Mouse (Mus musculus) lung, adult 2 months (tissue): Measurements from ENCODE around the gene Tph2. TPM values are rescaled to one million over a fixed set of nuclear protein-coding genes. Genes with fewer than 3 reads are reported as not detected.
A peak's percentile ranks its signal among the peaks of the same experiment; 100 is the strongest.

ENCODE experiments used
- DNase-seq: peaks from one replicate; pipeline ENCODE4 v3.0.0; 2022
- H3K4me1 ChIP-seq: fragments of 200-500 bp; 2 replicates; pipeline ENCODE4 v1.6.1; 2011; ENCODE audit warnings: low read length; ENCODE audit not compliant: control insufficient read depth, insufficient read depth
- H3K4me3 ChIP-seq: fragments of 200-500 bp; replicated peaks from 2 replicates; pipeline ENCODE3; 2011; ENCODE audit warnings: low read depth, mild to moderate bottlenecking, control low read depth, low read length; ENCODE audit errors: extremely low read depth
- CTCF ChIP-seq: fragments of 200-500 bp; IDR thresholded peaks from 2 replicates; pipeline ENCODE4 v1.5.1; 2011; ENCODE audit warnings: mild to moderate bottlenecking, low read length, control low read depth; ENCODE audit not compliant: insufficient read depth
- POLR2A ChIP-seq: fragments of 200-500 bp; IDR thresholded peaks from 2 replicates; pipeline ENCODE4 v1.6.1; 2011; ENCODE audit warnings: low read depth, mild to moderate bottlenecking, control low read depth, low read length, borderline replicate concordance; ENCODE audit errors: extremely low read depth
- WGBS: fragments of 180-500 bp; shearing (Covaris S2); methylation state at CpG from one replicate; pipeline ENCODE4 v1.1.7; 2018; 5-methylcytosine and 5-hydroxymethylcytosine counted together
- polyA plus RNA-seq: library from polyadenylated mRNA; depleted of rRNA; stranded (reverse); fragments of >200 nt; gene quantifications from 2 replicates; pipeline ENCODE4 v1.2.3, GENCODE M21; 2012

The Tph2 gene
- polyA plus RNA-seq, 1 experiment = not detected

GRCm38 (mm10) chr10:115097163-115097562, 87.7 kb downstream of the Tph2 start:
- WGBS = 13% methylated on average over 5 of the region's 5 CpGs
- no peak overlapping the region for H3K4me3 ChIP-seq
- no peak for DNase-seq
- no peaks in the 10 kb centered on the region for H3K4me1 ChIP-seq
- TF ChIP-seq POLR2A (no peak), CTCF (peak; percentile 16; the same call in 1 of the 2 replicates)

- no peak for DNase-seq
- Histone ChIP-seq H3K4me1 (no peaks in the 10 kb centered on the region), H3K4me3 (no peak overlapping the region)
- 57% methylated on average over 1 of the region's 1 CpGs for WGBS
- no peak for TF ChIP-seq POLR2A
Observed at GRCm38 (mm10) chr10:115096191-115096590, 88.6 kb downstream of the Tph2 start.

GRCm38 (mm10) chr10:115078232-115078631, 106.6 kb downstream of the Tph2 start:
- H3K4me1 ChIP-seq = no peaks in the 10 kb centered on the region
- no peak overlapping the region for H3K4me3 ChIP-seq
- WGBS = 66% methylated on average over 3 of the region's 3 CpGs
- DNase-seq = no peak
- TF ChIP-seq CTCF (no peak), POLR2A (no peak)

GRCm38 (mm10) chr10:115069123-115069911, 115.5 kb downstream of the Tph2 start:
- TF ChIP-seq CTCF (no peak), POLR2A (no peak)
- Histone ChIP-seq H3K4me1 (no peaks in the 10 kb centered on the region), H3K4me3 (no peak overlapping the region)
- DNase-seq = no peak
- 82% methylated on average over 8 of the region's 8 CpGs for WGBS

GRCm38 (mm10) chr10:115063936-115064335, 120.9 kb downstream of the Tph2 start:
- TF ChIP-seq CTCF = no peak
- TF ChIP-seq POLR2A = no peak
- Histone ChIP-seq H3K4me3 (no peak overlapping the region), H3K4me1 (no peaks in the 10 kb centered on the region)
- no peak for DNase-seq
- WGBS = 57% methylated on average over 7 of the region's 7 CpGs

- 53% methylated on average over 2 of the region's 2 CpGs for WGBS
- no peak overlapping the region for H3K4me3 ChIP-seq
- H3K4me1 ChIP-seq = no peaks in the 10 kb centered on the region
- no peak for DNase-seq
- TF ChIP-seq CTCF = no peak
- TF ChIP-seq POLR2A = no peak
Observed at GRCm38 (mm10) chr10:115061498-115061897, 123.3 kb downstream of the Tph2 start.

GRCm38 (mm10) chr10:115060759-115061158, 124.1 kb downstream of the Tph2 start:
- no peak for DNase-seq
- TF ChIP-seq POLR2A (no peak), CTCF (no peak)
- H3K4me1 ChIP-seq = no peaks in the 10 kb centered on the region
- WGBS = 52% methylated on average over 7 of the region's 7 CpGs
- H3K4me3 ChIP-seq = no peak overlapping the region

- TF ChIP-seq POLR2A (no peak), CTCF (0 out of 2 replicates have a peak, but pooled peaks have one; percentile 8)
- Histone ChIP-seq H3K4me3 (no peak overlapping the region), H3K4me1 (no peaks in the 10 kb centered on the region)
- WGBS = 55% methylated on average over 4 of the region's 4 CpGs
- DNase-seq = no peak
Observed at GRCm38 (mm10) chr10:115051602-115052001, 133.2 kb downstream of the Tph2 start.

- no peaks in the 10 kb centered on the region for H3K4me1 ChIP-seq
- TF ChIP-seq POLR2A = no peak
- TF ChIP-seq CTCF = no peak
- H3K4me3 ChIP-seq = no peak overlapping the region
- no peak for DNase-seq
- WGBS = 92% methylated on average over 11 of the region's 12 CpGs
Observed at GRCm38 (mm10) chr10:115050674-115051073, 134.1 kb downstream of the Tph2 start.

GRCm38 (mm10) chr10:115050178-115050577, 134.6 kb downstream of the Tph2 start:
- 67% methylated on average over 8 of the region's 8 CpGs for WGBS
- TF ChIP-seq POLR2A (no peak), CTCF (no peak)

More at GRCm38 (mm10) chr10:115050178-115050577, 134.6 kb downstream of the Tph2 start:
- no peak overlapping the region for H3K4me3 ChIP-seq
- no peaks in the 10 kb centered on the region for H3K4me1 ChIP-seq
- no peak for DNase-seq
